Mouse (Mus musculus) hindbrain, embryonic 13.5 days (tissue): Measurements from ENCODE around the gene Cnot1. TPM values are rescaled to one million over a fixed set of nuclear protein-coding genes. Genes with fewer than 3 reads are reported as not detected.
A peak's percentile ranks its signal among the peaks of the same experiment; 100 is the strongest.

ENCODE experiments used
- ATAC-seq: fragments of 200-750 bp; cut with Nextera tagmentation; 2 replicates; pipeline ENCODE4 v1.8.0; 2017; ENCODE audit warnings: moderate TSS enrichment; ENCODE audit not compliant: low FRiP score
- H3K27ac ChIP-seq: fragments of 300-500 bp; sonication (generic); 2 replicates; pipeline ENCODE4 v1.5.1; 2015; ENCODE audit warnings: inconsistent platforms, mild to moderate bottlenecking, moderate library complexity
- H3K27me3 ChIP-seq: fragments of 300-500 bp; sonication (generic); 2 replicates; pipeline ENCODE4 v1.6.1; 2015; ENCODE audit warnings: mild to moderate bottlenecking, inconsistent platforms
- H3K36me3 ChIP-seq: fragments of 300-500 bp; sonication (generic); 2 replicates; pipeline ENCODE4 v1.6.1; 2015; ENCODE audit warnings: mild to moderate bottlenecking, inconsistent platforms
- H3K4me1 ChIP-seq: fragments of 300-500 bp; sonication (generic); replicated peaks from 2 replicates; pipeline ENCODE4 v1.6.1; 2015; ENCODE audit warnings: inconsistent platforms
- H3K4me2 ChIP-seq: fragments of 300-500 bp; sonication (generic); 2 replicates; pipeline ENCODE4 v1.6.1; 2015; ENCODE audit warnings: inconsistent platforms, mild to moderate bottlenecking, moderate library complexity
- H3K4me3 ChIP-seq: fragments of 300-500 bp; sonication (generic); 2 replicates; pipeline ENCODE4 v1.5.1; 2015; ENCODE audit warnings: mild to moderate bottlenecking, inconsistent platforms
- H3K9ac ChIP-seq: fragments of 300-500 bp; sonication (generic); 2 replicates; pipeline ENCODE4 v1.6.1; 2015; ENCODE audit warnings: mild to moderate bottlenecking, inconsistent platforms
- H3K9me3 ChIP-seq: fragments of 300-500 bp; sonication (generic); 2 replicates; pipeline ENCODE4 v1.6.1; 2016; ENCODE audit warnings: inconsistent platforms
- WGBS: fragments of 180-500 bp; shearing (Covaris S2); methylation state at CpG from one replicate; pipeline ENCODE4 v1.1.7; 2015; 5-methylcytosine and 5-hydroxymethylcytosine counted together
- polyA plus RNA-seq: library from polyadenylated mRNA; unstranded; fragments of >200 nt; fragmentation: Nextera tagmentation; extraction: Ambion mirVana; gene quantifications from 2 replicates; pipeline ENCODE4 v1.2.1, GENCODE M21; 2015

The Cnot1 gene
- polyA plus RNA-seq, 1 experiment from 2014 or later = 41.0 TPM

DNA sequence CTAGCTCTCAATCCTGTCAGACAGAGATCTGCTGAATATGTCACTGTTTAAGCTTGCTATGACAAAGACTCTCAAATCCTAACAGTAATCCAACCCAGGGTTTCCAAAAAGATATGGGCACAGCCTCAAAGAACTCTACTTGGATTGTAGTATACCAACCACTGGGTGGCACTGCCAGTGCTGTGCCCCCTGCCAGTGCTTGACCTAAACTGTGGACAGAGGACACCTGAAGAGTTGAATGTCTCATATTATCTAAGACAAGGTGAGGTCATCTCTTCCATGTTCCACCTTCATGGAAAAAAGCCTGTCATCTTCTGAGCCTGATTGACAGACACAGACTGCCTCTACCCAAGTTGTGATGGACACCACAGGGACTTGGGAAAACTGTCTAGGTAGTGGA, 24.6 kb downstream of the Cnot1 start:
- peaks cover 66% of the 10 kb centered on the region for H3K36me3 ChIP-seq

GRCm38 (mm10) chr8:95781775-95782174, 25.5 kb downstream of the Cnot1 start:
- no peak overlapping the region for H3K27ac ChIP-seq
- peaks cover 57% of the 10 kb centered on the region for H3K36me3 ChIP-seq
- H3K4me1 ChIP-seq = no peaks in the 10 kb centered on the region
- no peak overlapping the region for H3K4me3 ChIP-seq
- 100% methylated on average over 2 of the region's 2 CpGs for WGBS
- no peaks in the 10 kb centered on the region; the same call in 1 of the 2 replicates for H3K9me3 ChIP-seq
- no peak for ATAC-seq
- no peak overlapping the region for H3K9ac ChIP-seq
- H3K27me3 ChIP-seq = no peaks in the 10 kb centered on the region
- no peak overlapping the region for H3K4me2 ChIP-seq

More for the DNA sequence above, 24.6 kb downstream of the Cnot1 start:
- Histone ChIP-seq H3K4me1 (no peaks in the 10 kb centered on the region), H3K9ac (no peak overlapping the region), H3K27ac (no peak overlapping the region), H3K27me3 (no peaks in the 10 kb centered on the region), H3K4me3 (no peak overlapping the region), H3K4me2 (no peak overlapping the region), H3K9me3 (no peaks in the 10 kb centered on the region; the same call in 1 of the 2 replicates)
- ATAC-seq = no peak

DNA sequence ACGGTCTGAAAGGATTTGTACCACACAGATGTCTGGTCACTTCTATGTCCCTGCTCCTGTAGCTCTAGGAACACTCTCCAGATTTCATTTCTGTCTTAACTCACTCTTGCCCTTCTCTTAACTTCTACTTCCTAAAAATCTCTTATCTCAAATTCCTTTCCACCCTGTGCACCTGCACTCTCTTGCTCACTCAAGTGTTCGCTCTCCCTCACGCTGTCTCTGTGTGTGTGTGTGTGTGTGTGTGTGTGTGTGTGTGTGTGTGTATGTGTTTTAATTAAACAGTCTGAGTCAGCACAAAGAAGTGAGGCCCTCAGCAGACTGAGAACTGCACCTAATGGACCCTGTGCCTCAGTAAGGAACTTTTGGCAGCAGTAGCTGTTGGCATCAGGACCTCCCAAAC, 26.2 kb downstream of the Cnot1 start:
- Histone ChIP-seq H3K4me2 (no peak overlapping the region), H3K27me3 (no peaks in the 10 kb centered on the region), H3K4me1 (no peaks in the 10 kb centered on the region), H3K36me3 (peaks cover 50% of the 10 kb centered on the region), H3K9ac (no peak overlapping the region), H3K27ac (no peak overlapping the region), H3K9me3 (no peaks in the 10 kb centered on the region; the same call in 1 of the 2 replicates), H3K4me3 (no peak overlapping the region)
- 98% methylated on average over 3 of the region's 3 CpGs for WGBS
- no peak for ATAC-seq

- 91% methylated on average over 1 of the region's 1 CpGs for WGBS
- Histone ChIP-seq H3K27me3 (no peaks in the 10 kb centered on the region), H3K4me3 (no peak overlapping the region), H3K36me3 (peaks cover 81% of the 10 kb centered on the region), H3K9ac (no peak overlapping the region), H3K4me1 (no peaks in the 10 kb centered on the region), H3K9me3 (no peaks in the 10 kb centered on the region), H3K4me2 (no peak overlapping the region), H3K27ac (no peak overlapping the region)
- no peak for ATAC-seq
Observed at GRCm38 (mm10) chr8:95764133-95764532, 43.1 kb downstream of the Cnot1 start.

GRCm38 (mm10) chr8:95760323-95760722, 46.9 kb downstream of the Cnot1 start:
- H3K27ac ChIP-seq = no peak overlapping the region
- H3K9me3 ChIP-seq = no peaks in the 10 kb centered on the region
- H3K9ac ChIP-seq = no peak overlapping the region
- H3K36me3 ChIP-seq = peaks cover 77% of the 10 kb centered on the region
- no peaks in the 10 kb centered on the region for H3K27me3 ChIP-seq
- H3K4me3 ChIP-seq = no peak overlapping the region
- no peaks in the 10 kb centered on the region for H3K4me1 ChIP-seq
- no peak overlapping the region for H3K4me2 ChIP-seq
- no peak for ATAC-seq
- 94% methylated on average over 6 of the region's 6 CpGs for WGBS

GRCm38 (mm10) chr8:95751924-95752323, 55.3 kb downstream of the Cnot1 start:
- Histone ChIP-seq H3K4me2 (no peak overlapping the region), H3K4me3 (no peak overlapping the region), H3K27ac (no peak overlapping the region), H3K9me3 (no peaks in the 10 kb centered on the region), H3K9ac (no peak overlapping the region), H3K4me1 (no peaks in the 10 kb centered on the region), H3K27me3 (no peaks in the 10 kb centered on the region), H3K36me3 (peaks cover 66% of the 10 kb centered on the region)
- 94% methylated on average over 1 of the region's 1 CpGs for WGBS
- no peak for ATAC-seq

DNA sequence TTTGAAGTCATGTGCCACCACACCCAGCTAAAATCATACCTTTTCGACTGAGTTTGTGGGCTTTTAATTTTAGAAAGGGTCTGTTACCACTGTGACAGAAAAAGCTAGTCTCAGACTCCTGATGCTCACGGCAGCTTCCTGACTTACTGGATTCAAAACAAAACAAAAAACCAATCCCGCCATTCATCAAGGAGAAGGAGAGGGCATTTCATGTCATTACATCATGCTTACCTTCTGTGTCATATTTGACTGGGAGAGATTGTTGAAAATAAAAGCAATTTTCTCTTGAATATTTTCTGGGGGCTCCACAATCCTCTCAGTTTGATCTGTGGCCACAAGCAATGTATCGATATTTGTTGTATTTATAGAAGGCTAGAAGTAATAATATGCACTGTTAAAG, 59.2 kb downstream of the Cnot1 start:
- no peak for ATAC-seq
- Histone ChIP-seq H3K9me3 (no peaks in the 10 kb centered on the region), H3K9ac (no peak overlapping the region), H3K27me3 (no peaks in the 10 kb centered on the region), H3K4me3 (no peak overlapping the region), H3K4me1 (no peaks in the 10 kb centered on the region), H3K4me2 (no peak overlapping the region), H3K36me3 (peaks cover 77% of the 10 kb centered on the region), H3K27ac (no peak overlapping the region)
- 92% methylated on average over 4 of the region's 4 CpGs for WGBS

- Histone ChIP-seq H3K9me3 (no peaks in the 10 kb centered on the region), H3K36me3 (peaks cover 94% of the 10 kb centered on the region), H3K4me3 (no peak overlapping the region), H3K4me2 (no peak overlapping the region), H3K27me3 (no peaks in the 10 kb centered on the region), H3K9ac (no peak overlapping the region), H3K27ac (no peak overlapping the region), H3K4me1 (no peaks in the 10 kb centered on the region)
- 92% methylated on average over 7 of the region's 7 CpGs for WGBS
- ATAC-seq = no peak
Observed at GRCm38 (mm10) chr8:95741732-95742131, 65.5 kb downstream of the Cnot1 start.

GRCm38 (mm10) chr8:95738596-95738995, 68.7 kb downstream of the Cnot1 start:
- Histone ChIP-seq H3K27ac (no peak overlapping the region), H3K9ac (no peak overlapping the region), H3K4me3 (no peak overlapping the region), H3K36me3 (peaks cover 90% of the 10 kb centered on the region), H3K4me2 (no peak overlapping the region), H3K4me1 (no peaks in the 10 kb centered on the region), H3K27me3 (no peaks in the 10 kb centered on the region), H3K9me3 (no peaks in the 10 kb centered on the region)
- 84% methylated on average over 7 of the region's 7 CpGs for WGBS
- ATAC-seq = no peak

- Histone ChIP-seq H3K4me2 (no peak overlapping the region), H3K27ac (no peak overlapping the region), H3K9me3 (no peaks in the 10 kb centered on the region), H3K4me1 (no peaks in the 10 kb centered on the region), H3K9ac (no peak overlapping the region), H3K27me3 (no peaks in the 10 kb centered on the region), H3K4me3 (no peak overlapping the region), H3K36me3 (peaks cover 88% of the 10 kb centered on the region)
- 94% methylated on average over 4 of the region's 4 CpGs for WGBS
- no peak for ATAC-seq
Observed at GRCm38 (mm10) chr8:95727625-95728024, 79.6 kb downstream of the Cnot1 start.

- Histone ChIP-seq H3K9me3 (no peaks in the 10 kb centered on the region), H3K9ac (peak overlapping the region; percentile 84), H3K4me1 (peaks cover 20% of the 10 kb centered on the region), H3K27ac (peak overlapping the region; percentile 81), H3K27me3 (no peaks in the 10 kb centered on the region), H3K4me2 (peak overlapping the region; percentile 98), H3K4me3 (peak overlapping the region; percentile 87), H3K36me3 (peaks cover 57% of the 10 kb centered on the region)
- no peak for ATAC-seq
- 22% methylated on average over 21 of the region's 21 CpGs for WGBS
Observed at GRCm38 (mm10) chr8:95716546-95717335, 90.5 kb downstream of the Cnot1 start.

GRCm38 (mm10) chr8:95715676-95716531, 91.4 kb downstream of the Cnot1 start, which contains the start of gene Setd6:
Gene Setd6 (plus strand): TSS chr8:95715881.
- peaks cover 59% of the 10 kb centered on the region for H3K36me3 ChIP-seq
- peak within 1 kb of the TSS; percentile 87 for H3K4me3 ChIP-seq
- ATAC-seq = peak; percentile 90

More at GRCm38 (mm10) chr8:95715676-95716531, 91.4 kb downstream of the Cnot1 start, which contains the start of gene Setd6:
- Histone ChIP-seq H3K4me2 (peak within 1 kb of the TSS; percentile 98), H3K9me3 (no peaks in the 10 kb centered on the region), H3K9ac (peak within 1 kb of the TSS; percentile 84), H3K4me1 (peaks cover 20% of the 10 kb centered on the region), H3K27ac (peak within 1 kb of the TSS; percentile 81), H3K27me3 (no peaks in the 10 kb centered on the region)
- under 1% methylated on average over 79 of the region's 79 CpGs for WGBS
